Mouse (Mus musculus) liver, adult 2 months (tissue): ENCODE measurements around the gene Gart. TPM values are rescaled to one million over a fixed set of nuclear protein-coding genes. Genes with fewer than 3 reads are reported as not detected.

Experiments
- DNase-seq: peaks from one replicate; pipeline ENCODE4 v3.0.0-alpha.2; 2011; ENCODE audit warnings: low read depth, low spot score; ENCODE audit errors: extremely low read depth
- H3K27ac ChIP-seq: fragments of 200-500 bp; replicated peaks from 2 replicates; pipeline ENCODE4 v1.5.1; 2012; ENCODE audit warnings: low read depth, mild to moderate bottlenecking, control low read depth, inconsistent platforms, low read length; ENCODE audit not compliant: insufficient read depth
- H3K27me3 ChIP-seq: fragments of 200-500 bp; 2 replicates; pipeline ENCODE4 v1.6.1; 2012; ENCODE audit warnings: mild to moderate bottlenecking, moderate library complexity, low read length, inconsistent platforms; ENCODE audit not compliant: control insufficient read depth, insufficient read depth
- H3K36me3 ChIP-seq: fragments of 200-500 bp; 2 replicates; pipeline ENCODE4 v1.6.1; 2012; ENCODE audit warnings: low read length, inconsistent platforms; ENCODE audit not compliant: control insufficient read depth, insufficient read depth
- H3K4me1 ChIP-seq: fragments of 200-500 bp; 2 replicates; pipeline ENCODE4 v1.6.1; 2011; ENCODE audit warnings: low read length; ENCODE audit not compliant: control insufficient read depth, insufficient read depth
- H3K4me3 ChIP-seq: fragments of 200-500 bp; 2 replicates; pipeline ENCODE4 v1.5.1; 2011; ENCODE audit warnings: low read depth, mild to moderate bottlenecking, control low read depth, low read length, moderate library complexity; ENCODE audit not compliant: insufficient read depth
- H3K79me2 ChIP-seq: fragments of 200-500 bp; 2 replicates; pipeline ENCODE4 v1.6.1; 2012; ENCODE audit warnings: inconsistent platforms, mild to moderate bottlenecking, low read length, moderate library complexity; ENCODE audit not compliant: control insufficient read depth, insufficient read depth
- H3K9ac ChIP-seq: fragments of 200-500 bp; 2 replicates; pipeline ENCODE4 v1.6.1; 2012; ENCODE audit warnings: low read depth, mild to moderate bottlenecking, control low read depth, inconsistent platforms, low read length
- CTCF ChIP-seq: fragments of 200-500 bp; IDR thresholded peaks from 2 replicates; pipeline ENCODE4 v1.5.1; 2011; ENCODE audit warnings: low read depth, low read length, control low read depth
- POLR2A ChIP-seq: fragments of 200-500 bp; IDR thresholded peaks from 2 replicates; pipeline ENCODE4 v1.6.1; 2011; ENCODE audit warnings: low read length, control low read depth; ENCODE audit not compliant: insufficient read depth; ENCODE audit errors: extremely low read depth
- WGBS: fragments of 180-500 bp; shearing (Covaris S2); methylation state at CpG from one replicate; pipeline ENCODE4 v1.1.7; 2018; 5-methylcytosine and 5-hydroxymethylcytosine counted together
- polyA plus RNA-seq: library from polyadenylated mRNA; depleted of rRNA; stranded (reverse); fragments of >200 nt; gene quantifications from 2 replicates; pipeline ENCODE4 v1.2.3, GENCODE M21; 2012
- total RNA-seq: library from RNA; depleted of rRNA; stranded (reverse); fragments of >200 nt; gene quantifications from 2 replicates; pipeline ENCODE4 v1.2.3, GENCODE M21; 2014

Gene Gart
- total and polyA plus RNA-seq, 2 experiments: 21.3 to 25.0 TPM

DNA sequence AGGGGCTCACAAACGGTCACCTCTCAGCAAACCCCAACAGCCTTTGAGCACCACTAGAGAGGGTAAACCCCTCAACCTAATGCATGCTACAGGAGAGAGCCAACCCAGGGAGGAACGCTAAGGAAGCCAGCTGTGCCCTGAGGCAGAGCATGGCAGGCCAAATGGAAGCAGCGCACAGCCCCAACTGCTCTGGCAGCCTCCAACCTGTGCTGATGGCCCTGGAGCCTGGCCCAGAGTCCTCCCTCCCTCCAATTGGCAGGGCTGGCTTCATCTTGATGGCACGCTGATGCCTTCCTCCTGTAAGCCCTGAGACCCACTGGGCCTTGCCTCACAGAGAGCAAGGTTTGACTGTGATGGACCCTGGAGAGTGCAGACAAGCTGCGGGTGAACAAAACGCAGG is 51.7 kb downstream of the Gart start:
- peak; percentile 25 for DNase-seq

GRCm38 (mm10) chr16:91593262-91593661 is 53.5 kb downstream of the Gart start:
- no peak for TF ChIP-seq POLR2A
- no peak for TF ChIP-seq CTCF
- no peak overlapping the region for H3K9ac ChIP-seq
- H3K79me2 ChIP-seq: peaks cover 45% of the 10 kb centered on the region
- H3K36me3 ChIP-seq: no peaks in the 10 kb centered on the region
- no peak for DNase-seq
- no peaks in the 10 kb centered on the region for H3K27me3 ChIP-seq
- no peak overlapping the region for H3K27ac ChIP-seq
- peaks cover 7% of the 10 kb centered on the region for H3K4me1 ChIP-seq
- H3K4me3 ChIP-seq: no peak overlapping the region
- WGBS: 83% methylated on average over 3 of the region's 3 CpGs

More for the DNA sequence above, 51.7 kb downstream of the Gart start:
- no peak for TF ChIP-seq CTCF
- TF ChIP-seq POLR2A: no peak
- Histone ChIP-seq H3K4me1 (peaks cover 7% of the 10 kb centered on the region), H3K79me2 (peaks cover 40% of the 10 kb centered on the region), H3K36me3 (no peaks in the 10 kb centered on the region), H3K27me3 (no peaks in the 10 kb centered on the region), H3K9ac (no peak overlapping the region), H3K4me3 (no peak overlapping the region), H3K27ac (no peak overlapping the region)
- WGBS: 73% methylated on average over 6 of the region's 6 CpGs

GRCm38 (mm10) chr16:91592162-91592561 is 54.6 kb downstream of the Gart start:
- Histone ChIP-seq H3K9ac (no peak overlapping the region), H3K79me2 (peaks cover 44% of the 10 kb centered on the region), H3K27me3 (no peaks in the 10 kb centered on the region), H3K4me1 (peaks cover 7% of the 10 kb centered on the region), H3K27ac (no peak overlapping the region), H3K36me3 (no peaks in the 10 kb centered on the region), H3K4me3 (no peak overlapping the region)
- whole genome bisulfite sequencing: 81% methylated on average over 8 of the region's 8 CpGs
- TF ChIP-seq POLR2A (no peak), CTCF (no peak)
- no peak for DNase-seq

GRCm38 (mm10) chr16:91588703-91589102 is 58.0 kb downstream of the Gart start:
- Histone ChIP-seq H3K27ac (no peak overlapping the region), H3K27me3 (no peaks in the 10 kb centered on the region), H3K4me1 (no peaks in the 10 kb centered on the region), H3K9ac (no peak overlapping the region), H3K36me3 (peaks cover 7% of the 10 kb centered on the region), H3K4me3 (no peak overlapping the region), H3K79me2 (peaks cover 29% of the 10 kb centered on the region; the same call in 1 of the 2 replicates)
- WGBS: 94% methylated on average over 3 of the region's 3 CpGs
- TF ChIP-seq POLR2A (no peak), CTCF (no peak)
- no peak for DNase-seq

DNA sequence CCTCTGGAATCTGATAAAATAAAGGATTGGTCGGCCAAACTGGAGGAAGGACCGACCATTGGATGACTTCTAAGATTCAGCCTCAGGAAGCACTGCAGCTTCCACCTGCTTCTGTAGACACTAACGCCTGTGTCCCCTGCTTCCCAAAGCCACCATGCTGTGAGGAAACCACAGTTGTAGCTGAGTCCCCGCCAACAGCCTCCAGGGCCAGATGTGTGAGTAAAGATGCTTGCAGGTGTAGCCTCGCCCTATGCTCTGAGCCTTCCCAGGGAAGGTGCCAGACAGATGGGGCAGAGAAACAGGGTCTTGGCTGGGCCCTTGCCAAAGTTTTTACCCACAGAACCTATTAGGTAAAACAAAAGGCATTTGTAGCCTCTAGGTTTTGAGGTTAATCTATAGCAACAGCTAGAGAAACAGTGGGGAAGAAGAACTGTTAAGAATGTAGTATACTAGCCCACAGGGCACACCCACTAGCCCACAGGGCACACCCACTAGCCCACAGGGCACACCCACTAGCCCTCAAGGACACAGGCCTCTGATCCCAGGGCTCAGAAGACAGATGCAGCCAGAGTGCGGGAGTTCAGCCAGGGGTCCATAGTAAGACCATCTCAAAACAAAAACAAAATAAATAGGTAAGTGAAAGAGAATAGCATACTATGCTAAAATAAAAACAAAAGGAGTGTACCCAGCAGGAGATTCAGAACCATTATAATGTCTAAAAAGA is 58.9 kb downstream of the Gart start:
- Histone ChIP-seq H3K36me3 (peaks cover 7% of the 10 kb centered on the region), H3K79me2 (peaks cover 28% of the 10 kb centered on the region; the same call in 1 of the 2 replicates), H3K27me3 (no peaks in the 10 kb centered on the region), H3K4me1 (no peaks in the 10 kb centered on the region), H3K27ac (no peak overlapping the region), H3K9ac (no peak overlapping the region), H3K4me3 (no peak overlapping the region)
- no peak for DNase-seq
- 79% methylated on average over 6 of the region's 6 CpGs for WGBS
- TF ChIP-seq CTCF (no peak), POLR2A (no peak)

DNA sequence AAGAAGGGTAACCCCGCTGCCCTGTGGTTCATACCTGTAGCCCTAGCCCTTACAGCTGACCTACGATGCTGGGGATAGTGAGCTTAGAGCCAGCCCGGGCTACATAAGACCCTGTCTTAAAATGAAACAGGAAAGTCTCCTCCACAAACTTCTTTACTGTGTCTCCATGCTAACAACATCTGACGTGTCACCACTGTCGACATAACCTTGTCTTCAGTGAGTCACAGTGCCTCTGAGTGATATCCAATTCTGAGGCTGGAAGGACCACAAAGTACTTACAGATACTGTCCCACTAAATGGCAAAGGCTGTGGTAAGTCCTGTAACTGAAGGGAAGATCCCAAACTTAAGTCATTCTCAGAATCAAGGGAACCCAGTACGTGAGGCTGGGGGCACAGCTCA is 60.5 kb downstream of the Gart start:
- Histone ChIP-seq H3K4me1 (no peaks in the 10 kb centered on the region), H3K27me3 (no peaks in the 10 kb centered on the region), H3K9ac (no peak overlapping the region), H3K79me2 (peaks cover 12% of the 10 kb centered on the region; the same call in 1 of the 2 replicates), H3K4me3 (no peak overlapping the region), H3K27ac (no peak overlapping the region), H3K36me3 (peaks cover 7% of the 10 kb centered on the region)
- TF ChIP-seq POLR2A: no peak
- TF ChIP-seq CTCF: no peak
- WGBS: 91% methylated on average over 6 of the region's 6 CpGs
- no peak for DNase-seq
